Mouse (Mus musculus): Measurements from ENCODE around the gene Adgrv1. TPM values are rescaled to one million over a fixed set of nuclear protein-coding genes. Genes with fewer than 3 reads are reported as not detected.
A peak's percentile ranks its signal among the peaks of the same experiment; 100 is the strongest.

The Adgrv1 gene
- total RNA-seq (2014; rRNA removed), result 6.8 and 13.2 TPM in 2 replicates
- polyA plus RNA-seq (2015; fragmentation: Nextera tagmentation; extraction: Ambion mirVana), result 2.7 and 3.9 TPM in 2 replicates

DNA sequence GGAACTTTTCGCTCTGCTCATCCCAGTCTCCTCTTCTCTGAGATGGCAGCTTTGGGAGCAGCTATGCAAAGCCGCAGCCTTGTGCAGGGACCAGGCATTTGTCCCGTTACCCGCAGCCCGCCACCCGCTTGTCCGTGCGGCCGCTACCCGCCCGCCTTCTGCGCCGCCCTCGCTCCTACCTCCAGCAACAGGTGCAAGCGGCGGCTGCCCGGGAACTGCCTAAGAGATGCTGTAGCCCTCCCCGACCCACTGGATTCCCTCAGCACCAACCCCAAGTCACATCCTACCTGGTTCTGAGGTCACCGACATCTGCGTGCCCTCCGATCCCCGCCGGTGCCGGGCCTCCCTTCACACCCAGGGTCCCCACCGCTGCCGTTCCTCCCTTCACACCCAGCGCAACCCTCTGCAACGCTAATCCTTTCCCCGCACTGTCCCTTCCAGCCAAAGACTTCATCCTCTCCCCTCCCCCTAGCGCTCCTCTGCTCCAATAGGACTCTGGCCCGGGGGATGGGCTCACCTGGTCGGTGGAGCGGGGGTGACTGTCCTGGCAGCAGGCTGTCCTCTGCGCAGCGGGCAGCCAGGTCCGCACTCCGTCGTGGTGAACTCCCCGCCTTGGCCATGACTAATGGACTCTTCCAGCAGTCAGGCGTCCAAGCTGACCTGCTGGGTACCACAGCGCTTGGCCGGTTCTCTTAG, at the start of gene Adgrv1:
Adgrv1 (minus strand) TSS at position 435 of the 696 bp plus-strand sequence.
- no peak for TF ChIP-seq CTCF (IDR thresholded peaks at IDR 0.05)
- Histone ChIP-seq H3K27ac (ENCODE audit: low read depth, low read length) (no peak within 1 kb of the TSS), H3K36me3 (ENCODE audit: insufficient read depth, low read length) (no peaks in the 10 kb centered on the region), H3K27me3 (ENCODE audit: insufficient read depth, low read length) (no peaks in the 10 kb centered on the region), H3K4me1 (ENCODE audit: insufficient read depth, low read length) (no peaks in the 10 kb centered on the region), H3K9ac (replicated peaks; ENCODE audit: low read length, poor library complexity, severe bottlenecking) (peak within 1 kb of the TSS; percentile 54), H3K4me2 (ENCODE audit: low read depth, low read length, poor library complexity, severe bottlenecking) (peak within 1 kb of the TSS; percentile 97), H3K4me3 (ENCODE audit: low read depth, low read length) (peak within 1 kb of the TSS; percentile 59), H3K9me3 (ENCODE audit: low read length) (no peaks in the 10 kb centered on the region)
- ATAC-seq (ENCODE audit: low FRiP score), result peak; percentile 99
- 1% methylated on average over 42 of the region's 42 CpGs for WGBS
- DNase-seq (ENCODE audit: low spot score), result peak; percentile 93

DNA sequence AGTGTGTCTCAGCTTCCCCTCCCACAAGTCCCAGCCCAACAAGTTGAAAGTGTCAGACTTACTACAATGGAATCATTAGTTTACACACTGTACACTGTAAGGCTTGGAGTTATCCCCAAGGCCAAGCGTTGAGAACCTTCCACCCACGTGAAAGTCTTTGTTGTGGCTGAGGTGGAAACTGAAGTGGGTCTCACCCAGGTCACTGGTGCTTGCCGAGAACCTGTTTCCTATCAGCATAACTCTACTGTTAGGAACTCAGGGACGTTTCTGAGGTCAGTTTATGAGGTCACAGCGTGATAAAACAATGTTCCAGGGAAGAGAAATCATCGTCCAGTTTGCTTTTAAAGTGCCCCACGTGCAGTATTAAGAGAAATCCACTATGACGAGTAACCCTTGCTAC, 42.4 kb upstream of the Adgrv1 start:
- 94% methylated on average over 8 of the region's 8 CpGs for WGBS
- H3K4me3 ChIP-seq (ENCODE audit: low read depth, low read length), result no peak overlapping the region
- no peak overlapping the region for H3K4me2 ChIP-seq (ENCODE audit: low read depth, low read length, poor library complexity, severe bottlenecking)
- no peaks in the 10 kb centered on the region for H3K27me3 ChIP-seq (ENCODE audit: insufficient read depth, low read length)
- no peaks in the 10 kb centered on the region for H3K4me1 ChIP-seq (ENCODE audit: insufficient read depth, low read length)
- no peak for TF ChIP-seq CTCF (IDR thresholded peaks at IDR 0.05)
- ATAC-seq (ENCODE audit: low FRiP score), result no peak
- H3K36me3 ChIP-seq (ENCODE audit: insufficient read depth, low read length), result 0 out of 2 replicates have a peak, but pooled peaks cover 6% of the 10 kb centered on the region
- H3K9ac ChIP-seq (replicated peaks; ENCODE audit: low read length, poor library complexity, severe bottlenecking), result no peak overlapping the region
- H3K27ac ChIP-seq (ENCODE audit: low read depth, low read length), result no peak overlapping the region
- H3K9me3 ChIP-seq (ENCODE audit: low read length), result no peaks in the 10 kb centered on the region
- no peak for DNase-seq (ENCODE audit: low spot score)

DNA sequence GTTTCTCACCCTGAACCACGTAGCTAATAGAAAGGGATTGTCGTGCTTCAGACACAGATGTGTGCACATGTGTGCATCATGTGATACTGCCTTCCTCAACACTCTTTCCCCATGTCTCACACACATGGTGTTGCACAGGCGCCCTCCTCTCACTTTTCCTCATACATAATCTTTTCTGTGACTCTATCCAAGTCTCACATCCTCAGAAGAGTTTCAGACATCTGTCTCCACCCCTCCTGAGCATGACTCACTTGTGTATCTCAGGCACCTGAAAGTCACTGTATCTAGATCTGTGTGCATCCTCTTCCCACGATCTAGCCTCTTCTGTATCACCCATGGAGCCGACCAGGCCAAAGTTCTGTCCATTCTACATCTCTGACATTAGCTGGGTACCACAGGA, 34.8 kb upstream of the Adgrv1 start:
- no peak for DNase-seq (ENCODE audit: low spot score)
- 97% methylated on average over 5 of the region's 5 CpGs for WGBS

GRCm38 (mm10) chr13:81664331-81664698, 31.4 kb upstream of the Adgrv1 start:
- ATAC-seq (ENCODE audit: low FRiP score), result no peak
- TF ChIP-seq CTCF (IDR thresholded peaks at IDR 0.05), result no peak

More for the DNA sequence above, 34.8 kb upstream of the Adgrv1 start:
- Histone ChIP-seq H3K36me3 (ENCODE audit: insufficient read depth, low read length) (peaks cover 19% of the 10 kb centered on the region), H3K4me1 (ENCODE audit: insufficient read depth, low read length) (no peaks in the 10 kb centered on the region), H3K4me2 (ENCODE audit: low read depth, low read length, poor library complexity, severe bottlenecking) (no peak overlapping the region), H3K9me3 (ENCODE audit: low read length) (no peaks in the 10 kb centered on the region), H3K27ac (ENCODE audit: low read depth, low read length) (no peak overlapping the region), H3K27me3 (ENCODE audit: insufficient read depth, low read length) (no peaks in the 10 kb centered on the region), H3K4me3 (ENCODE audit: low read depth, low read length) (no peak overlapping the region), H3K9ac (replicated peaks; ENCODE audit: low read length, poor library complexity, severe bottlenecking) (no peak overlapping the region)
- TF ChIP-seq CTCF (IDR thresholded peaks at IDR 0.05), result no peak
- ATAC-seq (ENCODE audit: low FRiP score), result no peak

GRCm38 (mm10) chr13:81663566-81664330, 30.8 kb upstream of the Adgrv1 start:
- DNase-seq (ENCODE audit: low spot score) (no peak), ATAC-seq (ENCODE audit: low FRiP score) (no peak)
- H3K4me3 ChIP-seq (ENCODE audit: low read depth, low read length), result no peak overlapping the region
- H3K27ac ChIP-seq (ENCODE audit: low read depth, low read length), result no peak overlapping the region
- no peak overlapping the region for H3K9ac ChIP-seq (replicated peaks; ENCODE audit: low read length, poor library complexity, severe bottlenecking)
- WGBS, result 84% methylated on average over 12 of the region's 12 CpGs
- TF ChIP-seq CTCF (IDR thresholded peaks at IDR 0.05), result no peak
- H3K9me3 ChIP-seq (ENCODE audit: low read length), result no peaks in the 10 kb centered on the region
- no peaks in the 10 kb centered on the region for H3K4me1 ChIP-seq (ENCODE audit: insufficient read depth, low read length)
- H3K27me3 ChIP-seq (ENCODE audit: insufficient read depth, low read length), result no peaks in the 10 kb centered on the region
- H3K36me3 ChIP-seq (ENCODE audit: insufficient read depth, low read length), result peaks cover 12% of the 10 kb centered on the region
- no peak overlapping the region for H3K4me2 ChIP-seq (ENCODE audit: low read depth, low read length, poor library complexity, severe bottlenecking)

More at GRCm38 (mm10) chr13:81664331-81664698, 31.4 kb upstream of the Adgrv1 start:
- Histone ChIP-seq H3K9ac (replicated peaks; ENCODE audit: low read length, poor library complexity, severe bottlenecking) (no peak overlapping the region), H3K36me3 (ENCODE audit: insufficient read depth, low read length) (peaks cover 14% of the 10 kb centered on the region), H3K4me3 (ENCODE audit: low read depth, low read length) (no peak overlapping the region), H3K9me3 (ENCODE audit: low read length) (no peaks in the 10 kb centered on the region), H3K27ac (ENCODE audit: low read depth, low read length) (no peak overlapping the region), H3K27me3 (ENCODE audit: insufficient read depth, low read length) (no peaks in the 10 kb centered on the region), H3K4me1 (ENCODE audit: insufficient read depth, low read length) (no peaks in the 10 kb centered on the region), H3K4me2 (ENCODE audit: low read depth, low read length, poor library complexity, severe bottlenecking) (no peak overlapping the region)
- 88% methylated on average over 5 of the region's 5 CpGs for WGBS
- no peak for DNase-seq (ENCODE audit: low spot score)
